Mouse (Mus musculus): ENCODE data around the gene Ppbp.

- TF ChIP-seq GATA1 (IDR thresholded peaks at IDR 0.05; ENCODE audit: borderline replicate concordance, low read length), result no peak
- no peak for TF ChIP-seq FLI1 (IDR thresholded peaks at IDR 0.05; ENCODE audit: low read length)
Observed at GRCm38 (mm10) chr5:90728254-90728653, 40.1 kb upstream of the Ppbp start.
